Mouse (Mus musculus): Measurements from ENCODE around the gene Ambra1.
A peak's percentile ranks its signal among the peaks of the same experiment; 100 is the strongest.

The Ambra1 gene

DNA sequence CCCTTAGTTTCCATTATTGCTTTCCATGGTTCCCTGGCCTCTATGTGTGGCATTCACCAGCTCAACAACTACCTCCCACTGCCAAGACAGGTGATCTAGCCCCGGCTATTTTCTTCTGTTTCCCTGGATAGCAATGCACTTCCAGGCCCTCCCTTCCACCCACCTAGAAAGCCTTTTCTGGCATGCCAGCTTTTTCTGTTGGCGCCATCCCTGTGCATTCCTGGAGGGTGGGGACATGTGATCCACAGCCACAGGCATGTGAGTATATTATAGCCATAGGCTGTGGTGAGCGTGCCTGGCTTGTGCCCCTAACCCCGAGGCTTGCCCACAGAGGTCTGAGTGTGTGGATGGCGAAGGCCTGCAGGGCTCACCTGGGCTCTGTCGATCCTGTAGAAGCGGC is 206.2 kb downstream of the Ambra1 start:
- no peak for DNase-seq (ENCODE audit: low spot score)

GRCm38 (mm10) chr2:91939303-91939935 is 209.5 kb downstream of the Ambra1 start:
- no peak for DNase-seq (ENCODE audit: low spot score)

GRCm38 (mm10) chr2:91942356-91942755 is 212.4 kb downstream of the Ambra1 start:
- no peak for DNase-seq (ENCODE audit: low spot score)

DNA sequence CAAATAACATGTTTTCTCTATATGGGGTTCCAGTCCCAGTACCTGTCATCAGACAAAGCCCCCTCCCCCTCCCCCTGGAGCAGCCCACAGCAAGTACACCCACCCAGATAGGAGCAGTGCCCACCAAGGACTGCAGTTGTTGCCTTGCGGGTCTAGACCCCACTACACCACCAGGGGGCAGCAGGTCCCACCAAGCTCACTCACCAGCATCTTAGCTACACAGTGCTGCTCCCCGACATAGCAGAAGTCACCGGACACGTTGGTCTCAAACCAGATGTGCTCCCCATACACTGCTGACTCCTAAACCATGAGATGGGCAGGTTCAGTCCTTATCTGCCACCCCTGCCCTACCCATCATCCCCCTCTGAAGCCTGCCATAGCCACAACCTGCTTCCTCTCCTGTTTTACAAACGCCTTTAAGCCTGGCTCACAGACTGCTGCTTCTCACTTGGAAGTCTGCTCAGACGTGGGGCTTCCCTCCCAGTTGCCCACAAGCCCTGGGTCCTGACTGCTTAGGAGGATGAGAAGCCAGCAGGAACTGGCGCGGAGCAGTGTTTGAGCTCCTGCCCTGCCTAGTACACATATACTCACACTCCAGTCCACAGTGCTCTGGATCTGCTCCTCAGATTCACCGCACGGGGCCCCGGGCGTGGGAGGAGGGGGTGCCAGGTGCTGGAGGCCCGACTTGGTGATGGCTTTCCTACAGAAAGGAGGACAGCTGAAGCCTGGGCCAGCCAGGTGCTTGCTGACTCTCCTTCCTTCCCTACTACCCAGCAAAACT is 214.4 kb downstream of the Ambra1 start:
- DNase-seq (ENCODE audit: low spot score) = peak; percentile 64

GRCm38 (mm10) chr2:91945483-91945882 is 215.5 kb downstream of the Ambra1 start, which contains the start of gene Gm9821:
Gene Gm9821 (plus strand): TSS chr2:91945703.
- DNase-seq (ENCODE audit: low spot score) = no peak

GRCm38 (mm10) chr2:91946836-91947235 is 216.9 kb downstream of the Ambra1 start:
- peak; percentile 39 for DNase-seq (ENCODE audit: low spot score)

DNA sequence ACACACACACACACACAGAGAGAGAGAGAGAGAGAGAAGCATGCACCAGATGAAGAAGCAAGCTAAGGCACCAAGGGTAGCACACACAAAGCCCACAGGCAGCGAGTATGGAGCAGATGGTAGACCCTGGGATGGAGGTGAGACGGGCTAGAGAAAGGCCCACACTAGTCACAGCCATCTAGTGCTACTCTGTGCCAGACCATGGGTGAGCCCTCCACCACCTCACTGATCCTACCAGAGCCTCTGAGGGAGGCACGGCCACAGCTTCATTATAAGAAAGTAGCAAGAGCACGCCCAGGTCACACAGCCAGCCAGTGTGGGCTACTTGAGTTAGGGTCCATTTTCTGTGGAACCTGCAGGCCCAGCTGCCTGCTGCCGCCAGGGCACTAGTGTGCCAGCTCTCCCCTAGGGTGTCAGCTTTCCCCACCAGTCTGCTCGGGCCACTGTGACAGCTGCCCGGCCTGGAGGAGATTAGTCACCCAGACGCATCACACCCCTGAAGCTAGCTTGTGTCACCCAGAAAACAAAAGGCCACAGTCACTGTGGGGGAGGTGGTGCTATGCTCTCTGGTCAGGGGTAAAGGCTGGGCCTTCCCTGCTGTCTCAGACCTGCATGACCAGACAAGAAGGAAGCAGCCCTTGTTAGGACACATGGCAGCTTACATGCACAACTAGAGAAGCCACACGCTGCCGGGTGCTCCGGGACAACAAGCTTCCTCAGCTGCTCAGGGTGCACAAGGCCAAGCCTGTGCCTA is 217.6 kb downstream of the Ambra1 start:
- DNase-seq (ENCODE audit: low spot score) = peak; percentile 42

DNA sequence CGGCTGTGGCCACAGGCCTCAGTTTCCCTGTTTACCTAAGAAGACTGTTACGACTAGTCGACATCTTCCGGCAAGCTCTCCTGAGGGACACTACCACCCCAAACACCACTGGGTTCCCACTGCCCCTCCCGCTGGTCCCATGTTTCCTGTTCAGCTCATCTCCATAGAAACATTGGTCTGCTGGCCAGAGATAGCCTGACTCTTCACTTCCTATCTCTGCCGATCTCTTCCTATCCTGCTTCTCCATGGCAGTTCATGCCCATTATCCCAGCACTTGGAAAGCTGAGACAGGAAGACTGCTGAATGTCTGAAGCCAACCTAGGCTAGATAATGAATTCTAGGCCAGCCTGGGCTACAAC is 218.2 kb downstream of the Ambra1 start:
- DNase-seq (ENCODE audit: low spot score) = no peak

DNA sequence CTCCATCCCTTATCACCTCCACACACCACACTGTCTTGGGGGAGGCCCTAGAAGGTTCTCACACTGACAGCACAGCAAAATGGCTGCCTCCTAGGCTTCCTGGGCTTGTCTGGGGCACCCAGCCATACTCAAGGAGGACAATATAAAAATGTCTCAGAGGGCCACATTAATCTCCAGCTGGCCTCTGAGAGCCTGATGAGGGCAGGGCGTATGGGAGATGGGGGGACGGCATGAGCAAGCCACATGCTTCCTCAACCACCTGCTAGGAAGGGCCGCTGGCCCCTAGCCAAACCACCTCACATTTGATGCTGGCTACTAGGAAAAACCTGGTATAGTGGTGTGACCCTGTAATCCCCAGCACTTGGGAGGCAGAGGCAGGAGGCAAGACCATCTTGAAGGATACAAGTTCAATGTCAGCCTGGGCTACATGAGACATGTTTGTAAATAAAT is 218.9 kb downstream of the Ambra1 start:
- no peak for DNase-seq (ENCODE audit: low spot score)

DNA sequence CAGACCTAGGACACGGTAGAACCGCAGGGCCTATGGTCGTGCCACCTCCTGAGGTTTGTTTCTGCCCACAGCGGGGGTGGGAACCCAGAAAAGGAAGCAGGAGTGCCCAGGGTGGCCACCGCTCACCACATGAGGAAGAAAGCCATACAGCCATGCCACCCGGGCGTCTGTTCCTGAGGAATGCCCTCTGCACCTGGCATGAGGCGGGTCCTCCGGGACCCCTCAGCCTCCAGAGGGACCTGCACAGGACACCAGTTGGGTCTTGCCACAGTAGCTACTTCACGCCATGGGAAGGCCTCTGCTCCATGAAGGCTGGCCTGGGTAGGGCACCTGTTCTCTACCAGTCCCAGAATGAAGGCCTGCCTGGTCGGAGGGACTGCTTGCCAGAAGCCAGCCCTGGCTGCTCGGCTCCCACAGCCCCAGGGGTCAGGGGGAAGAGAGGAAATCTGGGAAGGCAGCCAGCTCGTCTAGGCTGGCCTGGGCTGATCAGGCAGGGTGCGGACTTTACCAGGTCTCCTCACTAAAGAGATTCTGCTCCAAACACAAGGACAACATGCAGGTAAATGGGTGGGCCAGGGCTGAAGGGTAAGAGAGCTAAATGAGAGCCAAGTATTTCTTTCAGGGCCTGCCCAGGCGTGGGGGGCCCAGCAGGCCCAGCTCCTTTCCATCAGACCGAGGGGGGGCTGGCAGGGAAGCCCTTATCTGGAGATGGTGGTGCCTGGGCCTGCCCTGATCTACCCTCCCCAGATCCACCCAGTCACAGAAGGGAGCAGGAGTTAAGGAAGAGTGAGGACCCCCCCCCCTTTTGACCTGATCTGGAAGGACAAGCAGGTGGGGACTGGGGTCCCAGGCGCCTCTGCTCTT is 219.7 kb downstream of the Ambra1 start:
- peak; percentile 53 for DNase-seq (ENCODE audit: low spot score)

- peak; percentile 27 for DNase-seq (ENCODE audit: low spot score)
Measured at GRCm38 (mm10) chr2:91950275-91951085, 220.5 kb downstream of the Ambra1 start.

DNA sequence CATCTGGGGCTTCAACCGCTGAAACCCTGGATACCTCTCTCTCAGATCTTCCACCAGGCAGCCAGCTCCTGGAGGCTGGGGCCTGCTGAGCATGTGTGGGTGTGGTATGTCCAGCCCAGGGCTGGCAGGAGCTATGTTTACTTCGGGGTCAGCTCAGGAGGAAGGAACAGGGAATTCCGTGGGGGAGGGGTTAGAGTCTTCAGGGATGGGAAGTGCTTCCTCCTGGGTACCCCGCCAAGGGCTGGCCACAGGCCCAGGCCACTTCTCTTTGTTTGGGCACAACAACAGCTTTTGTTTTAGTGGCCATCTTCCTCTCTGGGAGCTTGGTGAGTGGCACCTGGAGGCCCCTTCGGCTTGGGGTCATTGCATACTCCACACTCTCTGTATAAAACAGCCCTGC is 223.9 kb downstream of the Ambra1 start:
- peak; percentile 76 for DNase-seq (ENCODE audit: low spot score)

DNA sequence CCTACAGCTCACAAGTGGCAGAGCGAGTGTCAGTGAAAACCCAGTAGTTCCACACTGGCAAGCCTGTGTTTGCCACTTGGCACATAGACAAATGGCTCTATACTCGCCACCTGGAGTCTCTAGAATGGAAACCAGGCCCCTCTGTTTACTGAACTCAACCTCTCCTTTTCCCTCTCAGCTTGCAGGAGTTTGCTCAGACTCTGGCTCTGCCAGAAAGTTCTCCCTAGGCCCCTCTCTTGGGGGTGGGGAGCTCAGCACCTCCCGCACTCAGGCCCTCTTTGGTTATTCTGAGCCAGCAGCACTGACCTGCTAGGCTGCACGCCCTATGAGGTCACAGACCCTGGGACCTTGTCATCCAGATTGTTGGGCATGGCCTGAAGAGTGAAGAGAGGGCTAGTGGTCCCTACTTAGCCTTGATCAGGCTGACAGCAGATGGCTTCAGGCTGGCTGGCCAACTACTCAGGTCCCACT is 225.2 kb downstream of the Ambra1 start:
- no peak for DNase-seq (ENCODE audit: low spot score)

DNA sequence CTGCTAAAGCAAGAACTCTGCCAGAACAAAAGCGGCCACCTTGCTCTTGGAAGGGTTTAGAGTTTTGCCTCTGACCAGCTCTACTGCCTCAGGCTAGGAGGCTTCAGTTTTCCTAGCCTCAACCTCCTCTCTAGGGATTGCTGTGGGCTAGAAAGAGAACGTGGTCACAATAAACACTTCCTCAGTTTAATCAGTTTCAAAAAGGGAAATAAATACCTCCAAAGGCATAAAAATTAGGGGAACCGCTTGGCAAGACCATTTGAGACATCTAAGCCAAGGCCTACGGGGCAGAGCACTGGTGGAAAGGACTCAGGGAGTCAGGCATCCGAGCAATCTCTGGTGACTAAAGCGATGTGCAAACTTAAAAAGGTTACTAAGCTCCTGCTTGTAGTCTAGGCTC is 225.9 kb downstream of the Ambra1 start:
- no peak for DNase-seq (ENCODE audit: low spot score)

GRCm38 (mm10) chr2:91957096-91957495 is 227.2 kb downstream of the Ambra1 start:
- DNase-seq (ENCODE audit: low spot score) = peak; percentile 36

GRCm38 (mm10) chr2:91958049-91958448 is 228.1 kb downstream of the Ambra1 start:
- DNase-seq (ENCODE audit: low spot score) = no peak

DNA sequence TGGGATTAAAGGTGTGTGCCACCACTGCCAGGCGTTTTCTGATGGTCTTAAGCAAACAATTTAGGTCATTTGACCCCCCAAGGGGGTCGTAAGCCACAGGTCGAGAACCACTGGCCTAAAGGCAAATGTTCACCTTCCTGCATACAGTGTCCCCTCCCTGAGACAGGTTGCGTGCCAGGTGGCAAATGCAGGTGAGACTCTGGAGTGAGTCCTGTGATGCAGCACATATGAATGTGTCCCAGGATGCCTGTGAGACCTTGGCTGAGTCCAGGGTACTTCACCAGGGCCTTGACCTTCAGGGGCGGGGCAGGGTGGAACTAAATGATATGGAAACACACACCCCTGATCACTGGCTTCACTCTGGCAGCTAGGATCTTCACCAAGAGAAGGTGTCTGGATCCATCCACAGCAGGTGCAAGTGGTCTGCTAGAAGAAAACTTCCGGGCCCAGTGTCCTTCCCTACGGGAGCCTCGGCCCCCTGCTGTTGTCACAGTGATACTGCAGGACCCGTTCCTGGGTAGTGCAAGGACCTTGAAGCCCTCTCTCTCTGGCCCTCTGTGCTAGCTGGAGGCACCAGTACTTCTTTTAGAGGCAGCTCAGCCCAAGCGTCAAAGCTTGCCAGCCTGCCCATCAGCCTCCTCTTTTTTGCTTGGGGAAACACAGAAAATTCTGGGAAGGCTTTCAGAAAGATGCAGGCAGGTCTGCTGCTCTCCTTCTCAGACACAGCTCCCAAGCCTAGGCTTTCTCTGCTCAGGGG is 228.9 kb downstream of the Ambra1 start:
- DNase-seq (ENCODE audit: low spot score) = peak; percentile 44

DNA sequence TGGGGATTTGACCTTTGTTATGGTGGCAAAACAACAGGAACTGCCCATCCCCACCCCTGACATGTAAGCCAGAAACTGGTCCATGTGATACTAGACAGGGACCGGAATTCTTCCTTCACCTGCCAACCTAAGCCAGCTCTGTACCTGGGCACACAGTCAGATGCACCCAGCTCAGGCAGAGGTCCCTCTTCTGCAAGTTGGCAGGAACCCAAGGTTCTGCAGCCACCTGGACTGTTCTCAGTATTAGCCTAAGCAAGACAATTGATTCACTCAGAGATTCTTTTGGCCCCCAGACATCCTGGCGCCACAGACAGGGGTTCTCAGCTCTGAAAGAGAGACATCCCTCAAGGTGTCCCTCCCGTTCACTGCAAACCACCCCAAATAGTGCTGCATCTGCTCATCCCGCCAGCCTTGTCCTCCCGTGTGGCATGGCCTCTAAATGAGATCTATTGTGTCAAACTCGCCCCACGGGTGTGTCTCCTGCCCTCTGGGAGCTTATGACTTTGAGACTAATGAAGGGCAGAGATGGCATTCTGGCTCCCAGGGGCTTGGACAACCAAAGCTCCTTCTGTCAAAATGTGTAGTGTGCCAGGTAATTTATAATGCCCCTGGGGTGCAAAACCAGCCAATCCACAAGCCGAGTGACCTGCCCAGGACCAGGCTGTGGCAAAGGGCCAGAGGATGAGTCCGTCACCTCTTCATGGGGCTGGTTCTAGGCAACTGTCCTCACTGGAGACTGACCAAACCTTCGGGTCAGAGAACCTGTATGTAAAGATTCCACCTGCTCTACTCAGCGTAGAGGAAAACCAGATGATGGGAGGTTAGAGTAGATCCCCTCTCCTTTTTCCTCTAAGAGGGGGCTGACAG is 229.8 kb downstream of the Ambra1 start:
- DNase-seq (ENCODE audit: low spot score) = no peak

GRCm38 (mm10) chr2:91960459-91960858 is 230.5 kb downstream of the Ambra1 start:
- DNase-seq (ENCODE audit: low spot score) = no peak
